8 mouse cellular contexts compared by ENCODE assay signal in the genomic region with DNA sequence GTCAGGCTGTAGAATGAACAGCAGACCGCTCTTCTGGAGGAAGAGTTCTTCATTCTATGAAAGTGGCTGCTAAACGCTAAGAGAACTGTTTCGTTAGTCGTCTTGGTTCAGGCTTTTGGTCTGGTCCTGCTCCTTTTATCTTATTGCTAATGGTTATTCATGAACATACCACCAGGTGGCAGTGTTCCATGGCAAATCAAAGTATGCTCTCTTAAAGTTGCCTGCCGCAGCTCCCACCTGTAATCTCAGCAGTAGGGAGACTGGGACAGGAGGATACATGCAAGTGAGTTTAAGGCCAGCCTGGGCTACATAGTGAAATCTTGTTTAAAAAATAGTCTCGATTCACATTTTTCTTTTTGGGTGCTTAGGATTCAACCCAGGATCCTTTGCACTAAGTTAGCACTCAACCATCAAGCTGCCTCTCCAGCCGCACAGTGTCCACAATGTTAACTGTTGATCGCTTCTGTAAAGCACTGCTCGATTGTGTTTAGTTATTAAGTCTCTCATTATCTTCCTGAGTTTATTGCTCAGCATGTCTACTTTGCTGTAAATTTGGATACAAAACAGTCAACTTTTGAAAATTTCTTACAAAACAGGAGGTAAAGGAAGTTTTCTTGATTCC. TPM values are rescaled to one million over a fixed set of nuclear protein-coding genes. Genes with fewer than 3 reads are reported as not detected.
DNase-seq lines count a peak whose midpoint lies in the region; ATAC-seq lines count a peak whose summit lies in the region.

No protein-coding gene starts in this region.

- no peaks in the 10 kb centered on the region for H3K4me1 ChIP-seq in heart, embryonic 11.5 days (ENCODE audit: control insufficient read depth, insufficient read depth, low read length)
- H3K4me1 ChIP-seq in midbrain, embryonic 11.5 days (ENCODE audit: control insufficient read depth, insufficient read depth, low read length) = no peaks in the 10 kb centered on the region

- 36% methylated on average over 9 of the region's 9 CpGs for WGBS in heart, embryonic 11.5 days (ENCODE audit: insufficient replicate concordance)
- 42% methylated on average over 9 of the region's 9 CpGs for whole genome bisulfite sequencing in midbrain, embryonic 11.5 days

- H3K4me3 ChIP-seq in heart, embryonic 11.5 days (ENCODE audit: low read depth, low read length) = no peak overlapping the region
- no peak overlapping the region for H3K4me3 ChIP-seq in midbrain, embryonic 11.5 days (ENCODE audit: low read depth, low read length)

- no peaks in the 10 kb centered on the region for H3K9me3 ChIP-seq in heart, embryonic 11.5 days (replicated peaks; ENCODE audit: control insufficient read depth, low read length)
- H3K9me3 ChIP-seq in midbrain, embryonic 11.5 days (ENCODE audit: control insufficient read depth, low read length) = no peaks in the 10 kb centered on the region

- H3K4me2 ChIP-seq in heart, embryonic 11.5 days = no peak overlapping the region
- H3K4me2 ChIP-seq in midbrain, embryonic 11.5 days = no peak overlapping the region

- no peak overlapping the region for H3K9ac ChIP-seq in heart, embryonic 11.5 days (ENCODE audit: low read depth, low read length)
- H3K9ac ChIP-seq in midbrain, embryonic 11.5 days (ENCODE audit: low read length) = no peak overlapping the region

- DNase-seq in heart, adult 8-10 months (ENCODE audit: low spot score) = peak; percentile 46
- DNase-seq in adrenal gland, adult 2 months = peak; percentile 30
- DNase-seq in embryo, embryonic 11 days = peak; percentile 76
- peak; percentile 42 to 72 for DNase-seq in layer of hippocampus, postnatal 10 days (ENCODE audit: low spot score in 2 of 2)
- DNase-seq in midbrain, embryonic 11.5 days (ENCODE audit: low spot score, missing footprints) = peak; percentile 93
- DNase-seq in splenic B cell, adult 2 months (ENCODE audit: low read depth, low spot score) = peak; percentile 79

- no peaks in the 10 kb centered on the region for H3K36me3 ChIP-seq in heart, embryonic 11.5 days (ENCODE audit: control insufficient read depth, insufficient read depth, low read length)
- no peaks in the 10 kb centered on the region for H3K36me3 ChIP-seq in midbrain, embryonic 11.5 days (ENCODE audit: control insufficient read depth, insufficient read depth, low read length)
- H3K36me3 ChIP-seq in splenic B cell, adult 2 months (ENCODE audit: control insufficient read depth, insufficient read depth, low read length, poor library complexity, severe bottlenecking) = no peaks in the 10 kb centered on the region

- no peaks in the 10 kb centered on the region for H3K27me3 ChIP-seq in heart, embryonic 11.5 days (ENCODE audit: control insufficient read depth, insufficient read depth, low read length)
- no peaks in the 10 kb centered on the region for H3K27me3 ChIP-seq in midbrain, embryonic 11.5 days (ENCODE audit: control insufficient read depth, insufficient read depth, low read length)
- H3K27me3 ChIP-seq in splenic B cell, adult 2 months (ENCODE audit: control insufficient read depth, insufficient read depth, low read length, poor library complexity, severe bottlenecking) = no peaks in the 10 kb centered on the region

- no peak; the same call in 1 of the 2 replicates for ATAC-seq in heart, embryonic 11.5 days (replicated peaks; ENCODE audit: insufficient number of reproducible peaks, low FRiP score, low TSS enrichment)
- peak; percentile 49 to 82 for ATAC-seq in hematopoietic stem cell, adult 5-6 weeks (replicated peaks in 1 of 2; ENCODE audit: insufficient read depth in 1 of 2, low FRiP score in 2 of 2, low TSS enrichment in 1 of 2, low read depth in 1 of 2, poor library complexity in 2 of 2, severe bottlenecking in 2 of 2)
- ATAC-seq in midbrain, embryonic 11.5 days (ENCODE audit: low FRiP score) = peak; percentile 65; the same call in 1 of the 2 replicates

- H3K27ac ChIP-seq in heart, embryonic 11.5 days (ENCODE audit: low read depth, low read length) = no peak overlapping the region
- no peak overlapping the region for H3K27ac ChIP-seq in midbrain, embryonic 11.5 days (ENCODE audit: low read depth, low read length)

RNA-seq across cellular contexts. Expression of gene Etfdh, which starts 35.6 kb away (rescaled TPM):
- total RNA-seq in heart, adult 8-10 months (2022) = 100 to 1,000 TPM; 563 to 663 (median 598) TPM
- 124 and 141 TPM in 2 replicates for polyA plus RNA-seq in heart, embryonic 11.5 days (2014; fragmentation: Nextera tagmentation; extraction: Ambion mirVana)
- 100 to 1,000 TPM; 210 to 240 TPM for total RNA-seq in adrenal gland, adult 2 months (2021)
- polyA plus RNA-seq in adrenal gland, adult 2 months (2012; rRNA removed) = 549 and 654 TPM in 2 replicates
- 60.4 and 71.4 TPM in 2 replicates for total RNA-seq in hematopoietic stem cell, adult 5-6 weeks (2017)
- total RNA-seq in layer of hippocampus, postnatal 10 days (2021) = 10 to 100 TPM; 31.5 to 32.6 TPM
- 50.5 and 54.7 TPM in 2 replicates for polyA plus RNA-seq in midbrain, embryonic 11.5 days (2014; fragmentation: Nextera tagmentation; extraction: Ambion mirVana)

RNA-seq across cellular contexts. Expression of gene 4930579G24Rik, which starts 36.0 kb away (rescaled TPM):
- 1 to 10 TPM; 1.6 to 1.7 (median 1.6) TPM for total RNA-seq in heart, adult 8-10 months (2022)
- 26.1 and 30.1 TPM in 2 replicates for polyA plus RNA-seq in heart, embryonic 11.5 days (2014; fragmentation: Nextera tagmentation; extraction: Ambion mirVana)
- 1 to 10 TPM; 1.0 to 2.2 TPM for total RNA-seq in adrenal gland, adult 2 months (2021)
- 1.1 and 1.2 TPM in 2 replicates for polyA plus RNA-seq in adrenal gland, adult 2 months (2012; rRNA removed)
- 12.8 and 18.1 TPM in 2 replicates for total RNA-seq in hematopoietic stem cell, adult 5-6 weeks (2017)
- total RNA-seq in layer of hippocampus, postnatal 10 days (2021) = 1 to 10 TPM; 1.8 to 2.6 TPM
- 25.1 and 28.8 TPM in 2 replicates for polyA plus RNA-seq in midbrain, embryonic 11.5 days (2014; fragmentation: Nextera tagmentation; extraction: Ambion mirVana)

Comparison
In these comparisons a context has a peak if more than half of its experiments do, and no peak if none do; other contexts are left out.
1. DNase-seq: peak in every context shown above with its lines; median percentile 93 in midbrain, embryonic 11.5 days; 79 in splenic B cell, adult 2 months; 76 in embryo, embryonic 11 days; 57 in layer of hippocampus, postnatal 10 days; 46 in heart, adult 8-10 months; 30 in adrenal gland, adult 2 months.